Mouse (Mus musculus) CD8-positive naive resting alpha-beta T cell, adult 57 days (primary cell): ENCODE data around the gene Usp11. TPM values are rescaled to one million over a fixed set of nuclear protein-coding genes. Genes with fewer than 3 reads are reported as not detected.

Experiments used
- total RNA-seq: library from RNA; stranded (reverse); gene quantifications from one replicate; pipeline ENCODE4 v1.2.4, GENCODE M21; 2023

Gene Usp11
- 41.1 TPM for total RNA-seq

DNA sequence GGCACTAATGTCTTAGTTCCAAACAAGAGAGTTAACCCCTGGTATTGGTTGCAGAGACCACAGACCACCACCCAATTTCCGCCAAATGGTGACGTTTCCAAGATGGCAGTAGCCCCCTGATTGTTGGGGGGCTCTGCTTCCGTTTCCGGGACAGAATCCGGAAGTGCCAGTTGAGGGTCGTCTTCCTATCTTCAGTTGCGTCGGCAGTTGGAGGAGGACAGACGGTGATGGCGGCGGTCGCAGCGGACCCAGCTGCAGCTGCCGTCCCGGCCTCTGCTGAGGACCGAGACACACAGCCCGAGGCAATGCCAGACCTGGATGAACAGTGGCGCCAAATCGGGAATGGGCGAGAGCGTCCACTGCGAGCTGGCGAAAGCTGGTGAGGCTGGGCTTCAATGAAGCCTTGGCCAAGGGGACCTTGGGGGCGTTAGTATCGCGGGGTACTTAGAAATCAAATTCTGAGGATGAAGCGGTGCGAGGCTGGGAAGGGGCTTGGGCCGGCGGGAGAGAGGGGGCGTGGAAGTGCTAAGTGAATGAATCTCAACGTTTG, at the start of gene Usp11:
Gene Usp11 (plus strand): TSS at position 166 of the 550 bp plus-strand sequence.

DNA sequence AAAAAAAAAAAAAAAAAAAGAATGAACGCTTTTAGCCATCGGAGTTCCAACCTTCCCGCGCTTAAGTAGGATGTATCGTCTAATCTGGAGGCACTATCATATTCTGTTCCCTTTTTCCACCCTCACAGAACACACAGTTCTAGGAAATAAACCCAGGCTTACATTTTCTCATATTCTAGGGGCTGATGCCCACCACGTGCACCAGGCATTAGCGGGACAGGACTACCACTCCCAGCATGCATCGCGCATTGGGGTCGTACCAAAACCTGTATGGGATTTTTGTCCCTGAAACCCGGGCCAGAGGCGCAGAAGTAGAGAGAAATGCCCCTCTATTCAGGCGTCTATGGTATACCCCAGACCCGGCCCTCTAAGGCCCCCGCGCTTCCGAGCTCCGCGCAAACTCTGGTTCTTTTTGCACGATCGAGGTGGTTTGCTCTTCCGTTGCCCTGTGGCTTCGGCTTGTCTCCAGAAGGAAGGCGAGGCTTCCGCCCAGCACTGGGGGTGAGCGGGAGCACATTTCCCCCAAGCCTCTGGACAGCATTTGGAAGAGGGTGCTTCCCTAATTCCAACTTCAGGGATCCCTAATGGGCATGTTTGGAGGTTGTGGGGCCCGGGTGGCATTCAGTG, 45.6 kb upstream of the Usp11 start, which contains the start of gene Uba1:
Gene Uba1 (plus strand): TSS at position 301 of the 627 bp plus-strand sequence.

DNA sequence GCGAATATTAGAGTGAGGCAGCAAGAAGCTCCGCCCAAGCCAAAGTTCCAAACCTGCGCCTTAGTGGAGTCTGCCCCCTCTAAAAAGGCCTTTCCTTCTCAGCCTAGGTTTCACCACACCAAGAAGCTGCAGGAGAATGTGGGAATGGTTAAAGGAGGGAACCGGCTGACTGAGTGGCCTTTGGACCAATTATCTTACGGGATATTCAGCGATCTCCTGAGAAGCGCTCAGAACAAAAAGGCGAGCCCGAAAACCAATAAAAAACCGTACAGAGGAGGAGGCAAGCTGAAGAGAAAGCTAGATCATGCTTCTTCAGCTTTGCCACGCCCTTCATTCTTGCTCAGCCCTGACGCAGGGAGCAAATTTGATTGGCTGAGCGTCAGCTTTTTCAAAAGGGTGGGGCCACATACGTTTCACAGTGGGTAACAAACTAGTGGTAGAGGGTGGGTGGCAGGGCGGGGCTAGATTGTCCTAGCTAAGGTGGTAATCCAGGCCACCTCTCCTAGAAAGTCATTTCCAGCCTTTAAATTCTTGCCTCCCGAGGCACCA, 16.1 kb upstream of the Usp11 start, which contains the start of gene Cdk16:
Gene Cdk16 (plus strand): TSS at position 436 of the 549 bp plus-strand sequence.

Other genes starting within 250 kb of the Usp11 start
- gene Rgn, start 154.1 kb upstream of the Usp11 start, total RNA-seq, result not detected
- 59.1 TPM for gene Rbm10, start 86.4 kb upstream of the Usp11 start, total RNA-seq
- gene Ndufb11, start 86.3 kb upstream of the Usp11 start, total RNA-seq, result 102 TPM
- gene Uba1, start 45.6 kb upstream of the Usp11 start, total RNA-seq, result 204 TPM
- 60.8 TPM for gene Cdk16, start 16.0 kb upstream of the Usp11 start, total RNA-seq
- 142 TPM for gene Araf, start 93.9 kb downstream of the Usp11 start, total RNA-seq
- 0.61 TPM for gene Timp1, start 166.3 kb downstream of the Usp11 start, total RNA-seq
- not detected for gene Syn1, start 217.1 kb downstream of the Usp11 start, total RNA-seq
- gene Cfp, start 227.6 kb downstream of the Usp11 start, total RNA-seq, result 15.6 TPM
- 15.2 TPM for gene Elk1, start 246.7 kb downstream of the Usp11 start, total RNA-seq